In genomic region chr10:5490029-5490428, GRCm38 (mm10) we compare ENCODE assay signal across 9 mouse cellular contexts.
DNase-seq lines count a peak whose midpoint lies in the region; ATAC-seq lines count a peak whose summit lies in the region.
"Had no signal": no experiment of that assay in that cellular context is flagged by ENCODE, and none has a peak within 500 bp of the region (broad histone marks: within the 10 kb centered on the region; RNA-seq: fewer than 3 reads in every experiment).

No protein-coding gene starts in this region.

- no peak overlapping the region for H3K4me3 ChIP-seq in midbrain, embryonic 11.5 days (ENCODE audit: low read depth, low read length)
- no peak overlapping the region for H3K4me3 ChIP-seq in midbrain, embryonic 16.5 days (ENCODE audit: low read depth, low read length)
- H3K4me3 ChIP-seq: hindbrain, embryonic 15.5 days had no signal

- H3K4me1 ChIP-seq in midbrain, embryonic 11.5 days (ENCODE audit: control insufficient read depth, insufficient read depth, low read length), result no peaks in the 10 kb centered on the region
- no peaks in the 10 kb centered on the region for H3K4me1 ChIP-seq in midbrain, embryonic 16.5 days (ENCODE audit: control insufficient read depth, insufficient read depth, low read length)

- intact Hi-C loops in gastrocnemius, postnatal 36 days (cut with DNase I), result no loop called here

- no peak for DNase-seq in frontal cortex, postnatal 10 days (ENCODE audit: low spot score in 2 of 2)
- DNase-seq in midbrain, embryonic 11.5 days (ENCODE audit: low spot score, missing footprints), result peak; percentile 85
- peak; percentile 77 to 83 for DNase-seq in cerebellum, postnatal 25 days
- peak; percentile 20 for DNase-seq in retina, postnatal 1 day
- DNase-seq in gastrocnemius, postnatal 36 days, result no peak

- WGBS in midbrain, embryonic 11.5 days, result 66% methylated on average over 6 of the region's 6 CpGs
- WGBS in midbrain, embryonic 16.5 days, result 64% methylated on average over 6 of the region's 6 CpGs

- no peaks in the 10 kb centered on the region for H3K9me3 ChIP-seq in midbrain, embryonic 11.5 days (ENCODE audit: control insufficient read depth, low read length)
- H3K9me3 ChIP-seq in midbrain, embryonic 16.5 days (replicated peaks; ENCODE audit: control insufficient read depth, low read length, poor library complexity, severe bottlenecking), result no peaks in the 10 kb centered on the region
- H3K9me3 ChIP-seq: hindbrain, embryonic 15.5 days had no signal

- 0 out of 2 replicates have a peak, but pooled peaks have one; percentile 24 for ATAC-seq in frontal cortex, adult (ENCODE audit: low TSS enrichment)
- ATAC-seq in midbrain, embryonic 11.5 days (ENCODE audit: low FRiP score), result no peak
- ATAC-seq in midbrain, embryonic 16.5 days, result no peak
- no peak for ATAC-seq in erythroid progenitor cell, adult 5-6 weeks (replicated peaks; ENCODE audit: low FRiP score, poor library complexity, severe bottlenecking)

- no peaks in the 10 kb centered on the region for H3K36me3 ChIP-seq in midbrain, embryonic 11.5 days (ENCODE audit: control insufficient read depth, insufficient read depth, low read length)
- no peaks in the 10 kb centered on the region for H3K36me3 ChIP-seq in midbrain, embryonic 16.5 days (ENCODE audit: control insufficient read depth, insufficient read depth, low read length)
- H3K36me3 ChIP-seq: hindbrain, embryonic 15.5 days had no signal

- no peak overlapping the region for H3K9ac ChIP-seq in midbrain, embryonic 11.5 days (ENCODE audit: low read length)
- H3K9ac ChIP-seq in midbrain, embryonic 16.5 days (ENCODE audit: low read depth, low read length), result no peak overlapping the region
- H3K9ac ChIP-seq: hindbrain, embryonic 15.5 days had no signal

- H3K4me2 ChIP-seq in midbrain, embryonic 11.5 days, result no peak overlapping the region
- H3K4me2 ChIP-seq in midbrain, embryonic 16.5 days (ENCODE audit: low read length), result no peak overlapping the region
- H3K4me2 ChIP-seq: hindbrain, embryonic 15.5 days had no signal

- H3K27ac ChIP-seq in midbrain, embryonic 11.5 days (ENCODE audit: low read depth, low read length), result no peak overlapping the region
- no peak overlapping the region for H3K27ac ChIP-seq in midbrain, embryonic 16.5 days (ENCODE audit: low read length)
- H3K27ac ChIP-seq: hindbrain, embryonic 15.5 days had no signal

- H3K27me3 ChIP-seq in midbrain, embryonic 11.5 days (ENCODE audit: control insufficient read depth, insufficient read depth, low read length), result no peaks in the 10 kb centered on the region
- H3K27me3 ChIP-seq in midbrain, embryonic 16.5 days (ENCODE audit: control insufficient read depth, insufficient read depth, low read depth, low read length), result no peaks in the 10 kb centered on the region
- H3K27me3 ChIP-seq: hindbrain, embryonic 15.5 days had no signal

Comparison
In these comparisons a context has a peak if more than half of its experiments do, and no peak if none do; other contexts are left out.
1. DNase-seq: peak in midbrain, embryonic 11.5 days (single experiment), cerebellum, postnatal 25 days (2 of 2) and retina, postnatal 1 day (single experiment); none in frontal cortex, postnatal 10 days (0 of 2) and gastrocnemius, postnatal 36 days (0 of 2).